Mouse (Mus musculus) Patski (cell line): ENCODE measurements at regions not wholly inside any gene's neighbourhood (a gene's known extent, or its start where the extent isn't known, plus 50 kb on each side); places are given as distances from the start of the nearest gene placed in this dataset.

Experiments used
- ATAC-seq: fragments of 100-300 bp; one replicate; pipeline ENCODE4 v1.8.0; 2021
- CTCF ChIA-PET: fragments of 350-600 bp; sonication (Branson Sonifier 250); formaldehyde crosslinking; loops from one replicate; lab custom pipeline; 2022; ENCODE audit warnings: inconsistent platforms; lab: Charles Lee
- POLR2A ChIA-PET: fragments of 350-600 bp; sonication (Branson Sonifier 250); formaldehyde crosslinking; loops from one replicate; lab custom pipeline; 2022; ENCODE audit warnings: antibody characterized with exemption, inconsistent platforms; lab: Charles Lee
- DNase-seq: peaks from one replicate; pipeline ENCODE4 v3.0.0-alpha.2; 2011; ENCODE audit warnings: low read depth, low spot score
- H3K27me3 ChIP-seq: fragments of 371-371 bp; one replicate; pipeline ENCODE4 v1.5.1; 2021
- CTCF ChIP-seq: fragments of 100-300 bp; IDR thresholded peaks from one replicate; pipeline ENCODE4 v1.5.1; 2021
- in situ Hi-C: fragments of 300-500 bp; cut with MboI; formaldehyde crosslinking; loops from 3 replicates; pipeline ENCODE4 v1.11.1; 2018; ENCODE audit warnings: low pct_unique_long_range_greater_than_20kb, mixed read lengths

- no peaks in the 10 kb centered on the region for H3K27me3 ChIP-seq
- CTCF ChIA-PET, result interaction anchor here (1.1 to 2.0 kb wide), 6 partner anchors 11 to 317 kb away, joined by 3 to 8 read pairs (median 6); partner anchors contain the start of gene Foxd2
- peak; percentile 88 for ATAC-seq
- peak; percentile 89 for TF ChIP-seq CTCF
- in situ Hi-C loops, result loop anchor here (10.0 kb wide), 1 partner anchor 249 kb away; no protein-coding TSS in a partner anchor
- POLR2A ChIA-PET, result no interaction called here
- DNase-seq, result no peak
Observed at GRCm38 (mm10) chr4:114665684-114666083, 155.8 kb upstream of the Gm12830 start.

- DNase-seq (no peak), ATAC-seq (no peak)
- ChIA-PET CTCF (interaction anchor here (1.1 to 2.0 kb wide), 5 partner anchors 10 to 316 kb away, joined by 3 to 8 read pairs (median 6); partner anchors contain the start of gene Foxd2), POLR2A (no interaction called here)
- in situ Hi-C loops, result loop anchor here (10.0 kb wide), 1 partner anchor 248 kb away; no protein-coding TSS in a partner anchor
- no peaks in the 10 kb centered on the region for H3K27me3 ChIP-seq
- no peak for TF ChIP-seq CTCF
Observed at GRCm38 (mm10) chr4:114666238-114666978, 155.1 kb upstream of the Gm12830 start.

GRCm38 (mm10) chr4:114666979-114667328 lies 154.6 kb upstream of the Gm12830 start:
- H3K27me3 ChIP-seq, result no peaks in the 10 kb centered on the region
- no peak for TF ChIP-seq CTCF
- in situ Hi-C loops, result loop anchor here (10.0 kb wide), 1 partner anchor 248 kb away; no protein-coding TSS in a partner anchor
- DNase-seq, result no peak
- ChIA-PET POLR2A (no interaction called here), CTCF (interaction anchor here (2.0 kb wide), 1 partner anchor 242 kb away, joined by 6 read pairs; the partner anchor contains the start of gene Foxd2)
- no peak for ATAC-seq

- ATAC-seq, result no peak
- TF ChIP-seq CTCF, result no peak
- DNase-seq, result no peak
- H3K27me3 ChIP-seq, result no peaks in the 10 kb centered on the region
- ChIA-PET POLR2A (no interaction called here), CTCF (interaction anchor here (0.6 kb wide), 1 partner anchor 237 kb away, joined by 3 read pairs; the partner anchor contains the start of gene Foxd2)
- in situ Hi-C loops, result loop anchor here (5.0 kb wide), 1 partner anchor 275 kb away; no protein-coding TSS in a partner anchor
Observed at GRCm38 (mm10) chr4:114672096-114672720, 149.3 kb upstream of the Gm12830 start.

GRCm38 (mm10) chr4:114676908-114677898 lies 144.3 kb upstream of the Gm12830 start:
- TF ChIP-seq CTCF, result no peak
- H3K27me3 ChIP-seq, result no peaks in the 10 kb centered on the region
- ChIA-PET CTCF (interaction anchor here (1.1 kb wide), 1 partner anchor 13 kb away, joined by 3 read pairs; no protein-coding TSS in a partner anchor), POLR2A (interaction anchor here (0.7 kb wide), 1 partner anchor 16 kb away, joined by 3 read pairs; no protein-coding TSS in a partner anchor)
- DNase-seq, result no peak
- in situ Hi-C loops, result no loop called here
- no peak for ATAC-seq

GRCm38 (mm10) chr4:114678053-114678941 lies 143.2 kb upstream of the Gm12830 start:
- no peak for TF ChIP-seq CTCF
- POLR2A ChIA-PET, result no interaction called here
- in situ Hi-C loops, result no loop called here
- DNase-seq, result no peak
- H3K27me3 ChIP-seq, result no peaks in the 10 kb centered on the region
- no peak for ATAC-seq
- CTCF ChIA-PET, result no interaction called here

- in situ Hi-C loops, result no loop called here
- ChIA-PET POLR2A (no interaction called here), CTCF (no interaction called here)
- no peak for ATAC-seq
- no peaks in the 10 kb centered on the region for H3K27me3 ChIP-seq
- TF ChIP-seq CTCF, result no peak
- no peak for DNase-seq
Observed at GRCm38 (mm10) chr4:114680360-114680759, 141.2 kb upstream of the Gm12830 start.

GRCm38 (mm10) chr4:114682955-114683354 lies 138.6 kb upstream of the Gm12830 start:
- no peak for DNase-seq
- POLR2A ChIA-PET, result no interaction called here
- TF ChIP-seq CTCF, result no peak
- H3K27me3 ChIP-seq, result no peaks in the 10 kb centered on the region
- in situ Hi-C loops, result no loop called here
- ATAC-seq, result no peak
- CTCF ChIA-PET, result no interaction called here

- DNase-seq, result no peak
- ChIA-PET POLR2A (no interaction called here), CTCF (no interaction called here)
- in situ Hi-C loops, result no loop called here
- ATAC-seq, result no peak
- no peaks in the 10 kb centered on the region for H3K27me3 ChIP-seq
- no peak for TF ChIP-seq CTCF
Observed at GRCm38 (mm10) chr4:114683696-114684095, 137.8 kb upstream of the Gm12830 start.
